Comparison of ENCODE assay signal across 32 mouse cellular contexts in genomic region chr3:89382033-89382882, GRCm38 (mm10). TPM values are rescaled to one million over a fixed set of nuclear protein-coding genes. Genes with fewer than 3 reads are reported as not detected.
A peak's percentile ranks its signal among the peaks of the same experiment; 100 is the strongest.
DNase-seq lines count a peak whose midpoint lies in the region; ATAC-seq and TF ChIP-seq lines count a peak whose summit lies in the region.
"Had no signal": no experiment of that assay in that cellular context is flagged by ENCODE, and none has a peak within 500 bp of the region (broad histone marks: within the 10 kb centered on the region; RNA-seq: fewer than 3 reads in every experiment).

No protein-coding gene starts in this region.

- H3K9me3 ChIP-seq in lung, postnatal 0 days (ENCODE audit: low read length) = no peaks in the 10 kb centered on the region
- H3K9me3 ChIP-seq: forebrain, embryonic 10.5 days; G1E; intestine, embryonic 15.5 days; limb, embryonic 12.5 days; neural tube, embryonic 12.5 days; stomach, embryonic 15.5 days had no signal

- peak; percentile 11 for DNase-seq in lung, adult 2 months
- no peak for DNase-seq in lung, postnatal 0 days (ENCODE audit: low spot score)
- peak; percentile 63 for DNase-seq in CD4-positive, CD25-positive, alpha-beta regulatory T cell, adult 2 months (ENCODE audit: low read depth, low spot score)
- peak; percentile 97 for DNase-seq in ES-CJ7 (ENCODE audit: low read depth, low spot score)
- DNase-seq in frontal cortex, postnatal 14 days (ENCODE audit: low spot score in 2 of 2) = no peak
- DNase-seq in testis, postnatal 14 days (ENCODE audit: low spot score) = no peak
- DNase-seq in left cerebral cortex, adult 18-20 months (ENCODE audit: low spot score in 2 of 2) = no peak
- DNase-seq: cerebellum, adult 18-20 months; cerebellum, postnatal 14 days; gastrocnemius, postnatal 36 days; heart, postnatal 4 days; kidney, adult 9 months; layer of hippocampus, postnatal 36 days; liver, postnatal 0 days; lung, postnatal 14 days; midbrain, embryonic 14.5 days; retina, postnatal 1 day had no signal

- no peak for TF ChIP-seq CTCF in lung, adult 2 months (IDR thresholded peaks at IDR 0.05; ENCODE audit: insufficient read depth, low read length)
- TF ChIP-seq CTCF in lung, postnatal 0 days (IDR thresholded peaks at IDR 0.05) = no peak

- peaks cover 13% of the 10 kb centered on the region for H3K4me1 ChIP-seq in lung, adult 2 months (ENCODE audit: control insufficient read depth, insufficient read depth, low read length)
- peaks cover 16% of the 10 kb centered on the region; the same call in 1 of the 2 replicates for H3K4me1 ChIP-seq in lung, postnatal 0 days (ENCODE audit: insufficient read depth, low read depth, low read length)
- H3K4me1 ChIP-seq in brown adipose tissue, adult 24 weeks (ENCODE audit: control insufficient read depth, insufficient read depth, insufficient read length, low read length) = peaks cover 17% of the 10 kb centered on the region

- peaks cover 8% of the 10 kb centered on the region; the same call in 1 of the 2 replicates for H3K36me3 ChIP-seq in lung, postnatal 0 days (ENCODE audit: insufficient read depth, low read length)
- H3K36me3 ChIP-seq: limb, embryonic 12.5 days; neural tube, embryonic 12.5 days; stomach, embryonic 15.5 days had no signal

- WGBS in lung, adult 2 months = 84% methylated on average over 9 of the region's 9 CpGs
- WGBS in lung, postnatal 0 days = 87% methylated on average over 9 of the region's 9 CpGs

- H3K27ac ChIP-seq in lung, postnatal 0 days (ENCODE audit: low read length) = no peak overlapping the region
- H3K27ac ChIP-seq in brown adipose tissue, adult 24 weeks (replicated peaks; ENCODE audit: low read depth, low read length) = peak overlapping the region; percentile 72
- H3K27ac ChIP-seq: forebrain, embryonic 10.5 days; hindbrain, embryonic 14.5 days; intestine, embryonic 15.5 days; layer of hippocampus, adult 2 months; limb, embryonic 12.5 days; neural tube, embryonic 12.5 days; stomach, embryonic 15.5 days had no signal

- H3K4me2 ChIP-seq in lung, postnatal 0 days (replicated peaks; ENCODE audit: low read depth, low read length) = no peak overlapping the region
- H3K4me2 ChIP-seq: hindbrain, embryonic 14.5 days; intestine, embryonic 15.5 days; limb, embryonic 12.5 days; liver, embryonic 11.5 days; neural tube, embryonic 12.5 days; stomach, embryonic 15.5 days had no signal

- no peak for TF ChIP-seq EP300 in lung, postnatal 0 days (IDR thresholded peaks at IDR 0.05)

- no peaks in the 10 kb centered on the region for H3K27me3 ChIP-seq in lung, postnatal 0 days (replicated peaks; ENCODE audit: insufficient read depth, low read length)
- H3K27me3 ChIP-seq: intestine, embryonic 15.5 days; limb, embryonic 12.5 days; neural tube, embryonic 12.5 days; stomach, embryonic 15.5 days had no signal

- no peak overlapping the region for H3K4me3 ChIP-seq in lung, adult 2 months (replicated peaks; ENCODE audit: extremely low read depth, low read depth, low read length)
- no peak overlapping the region for H3K4me3 ChIP-seq in lung, postnatal 0 days (ENCODE audit: low read depth, low read length)
- H3K4me3 ChIP-seq in brown adipose tissue, adult 24 weeks (ENCODE audit: insufficient read depth, low read depth, low read length) = no peak overlapping the region
- H3K4me3 ChIP-seq: forebrain, embryonic 10.5 days; intestine, embryonic 15.5 days; layer of hippocampus, adult 2 months; limb, embryonic 12.5 days; neural tube, embryonic 12.5 days; stomach, embryonic 15.5 days had no signal

- no peak overlapping the region for H3K9ac ChIP-seq in lung, postnatal 0 days (replicated peaks; ENCODE audit: low read depth)
- H3K9ac ChIP-seq: hindbrain, embryonic 14.5 days; intestine, embryonic 15.5 days; limb, embryonic 12.5 days; liver, postnatal 0 days; neural tube, embryonic 12.5 days; stomach, embryonic 15.5 days had no signal

- no peak for ATAC-seq in lung, postnatal 0 days
- ATAC-seq: forebrain, embryonic 16.5 days; intestine, embryonic 15.5 days; liver, postnatal 0 days had no signal

- no peak for TF ChIP-seq POLR2A in lung, adult 2 months (IDR thresholded peaks at IDR 0.05; ENCODE audit: borderline replicate concordance, extremely low read depth, low read depth, low read length)

RNA-seq across cellular contexts. Expression of gene Zbtb7b, which starts 12.3 kb away (rescaled TPM):
- polyA plus RNA-seq in lung, adult 2 months (2012; rRNA removed) = 63.0 and 64.0 TPM in 2 replicates
- polyA plus RNA-seq in lung, postnatal 0 days (2015; fragmentation: Nextera tagmentation; extraction: Ambion mirVana) = 6.4 and 7.3 TPM in 2 replicates
- polyA plus RNA-seq in brown adipose tissue, adult 24 weeks (2012; ENCODE audit: insufficient read depth, insufficient read length, missing spikeins) = 93.2 and 121 TPM in 2 replicates
- 10 to 100 TPM; 13.6 to 15.5 TPM for total RNA-seq in left cerebral cortex, adult 18-20 months (2021)

RNA-seq across cellular contexts. Expression of gene Dcst1, which starts 17.2 kb away (rescaled TPM):
- polyA plus RNA-seq in lung, adult 2 months (2012; rRNA removed) = 0.06 TPM in 1 of 2 replicates, not detected in the other
- polyA plus RNA-seq in lung, postnatal 0 days (2015; fragmentation: Nextera tagmentation; extraction: Ambion mirVana) = 0.11 and 0.38 TPM in 2 replicates
- 0.75 TPM in 1 of 2 replicates, not detected in the other for polyA plus RNA-seq in brown adipose tissue, adult 24 weeks (2012; ENCODE audit: insufficient read depth, insufficient read length, missing spikeins)
- total RNA-seq in left cerebral cortex, adult 18-20 months (2021) = not detected
- total RNA-seq: gastrocnemius, postnatal 36 days; heart, adult 8-10 months; layer of hippocampus, adult 2 months; layer of hippocampus, postnatal 36 days; megakaryocyte-erythroid progenitor cell, adult 5-6 weeks had no signal
- polyA plus RNA-seq: embryonic facial prominence, embryonic 11.5 days; forebrain, embryonic 10.5 days; G1E; liver, embryonic 11.5 days had no signal

RNA-seq across cellular contexts. Expression of gene Lenep, which starts 20.3 kb away (rescaled TPM):
- polyA plus RNA-seq in lung, adult 2 months (2012; rRNA removed) = 0.45 and 1.5 TPM in 2 replicates
- polyA plus RNA-seq in lung, postnatal 0 days (2015; fragmentation: Nextera tagmentation; extraction: Ambion mirVana) = not detected in 2 replicates
- 1.3 TPM in 1 of 2 replicates, not detected in the other for polyA plus RNA-seq in brown adipose tissue, adult 24 weeks (2012; ENCODE audit: insufficient read depth, insufficient read length, missing spikeins)
- 1 to 10 TPM; 3.8 to 6.4 TPM for total RNA-seq in left cerebral cortex, adult 18-20 months (2021)
- polyA plus RNA-seq: heart, embryonic 14.5 days; hindbrain, embryonic 14.5 days; intestine, embryonic 15.5 days; limb, embryonic 12.5 days; liver, embryonic 11.5 days; liver, postnatal 0 days; midbrain, embryonic 14.5 days; stomach, embryonic 15.5 days had no signal

RNA-seq across cellular contexts. Expression of gene Dcst2, which starts 20.5 kb away (rescaled TPM):
- polyA plus RNA-seq in lung, adult 2 months (2012; rRNA removed) = 0.28 and 0.31 TPM in 2 replicates
- 0.16 and 0.25 TPM in 2 replicates for polyA plus RNA-seq in lung, postnatal 0 days (2015; fragmentation: Nextera tagmentation; extraction: Ambion mirVana)
- 1.2 and 1.6 TPM in 2 replicates for polyA plus RNA-seq in brown adipose tissue, adult 24 weeks (2012; ENCODE audit: insufficient read depth, insufficient read length, missing spikeins)
- total RNA-seq in left cerebral cortex, adult 18-20 months (2021) = under 1 TPM; 0.19 to 0.42 TPM
- total RNA-seq: G1E; gastrocnemius, postnatal 36 days; heart, adult 8-10 months; megakaryocyte-erythroid progenitor cell, adult 5-6 weeks had no signal
- polyA plus RNA-seq: forebrain, embryonic 16.5 days; G1E; heart, embryonic 14.5 days had no signal

RNA-seq across cellular contexts. Expression of gene Flad1, which starts 29.4 kb away (rescaled TPM):
- 22.9 and 26.6 TPM in 2 replicates for polyA plus RNA-seq in lung, adult 2 months (2012; rRNA removed)
- polyA plus RNA-seq in lung, postnatal 0 days (2015; fragmentation: Nextera tagmentation; extraction: Ambion mirVana) = 17.9 and 18.2 TPM in 2 replicates
- 33.4 and 60.7 TPM in 2 replicates for polyA plus RNA-seq in brown adipose tissue, adult 24 weeks (2012; ENCODE audit: insufficient read depth, insufficient read length, missing spikeins)
- total RNA-seq in left cerebral cortex, adult 18-20 months (2021) = 10 to 100 TPM; 31.6 to 36.0 TPM

Comparison
In these comparisons a context has a peak if more than half of its experiments do, and no peak if none do; other contexts are left out.
1. DNase-seq: peak in lung, adult 2 months (single experiment), CD4-positive, CD25-positive, alpha-beta regulatory T cell, adult 2 months (single experiment) and ES-CJ7 (single experiment); none in lung, postnatal 0 days (single experiment), frontal cortex, postnatal 14 days (0 of 2), testis, postnatal 14 days (single experiment) and left cerebral cortex, adult 18-20 months (0 of 2).